Mouse (Mus musculus) forebrain, embryonic 13.5 days (tissue): Measurements from ENCODE around the gene Cend1. TPM values are rescaled to one million over a fixed set of nuclear protein-coding genes. Genes with fewer than 3 reads are reported as not detected.

Experiments
- ATAC-seq: fragments of 200-750 bp; cut with Nextera tagmentation; 2 replicates; pipeline ENCODE4 v1.8.0; 2017
- H3K27ac ChIP-seq: fragments of 300-500 bp; sonication (generic); 2 replicates; pipeline ENCODE4 v1.5.1; 2015; ENCODE audit warnings: inconsistent platforms, mild to moderate bottlenecking, moderate library complexity
- H3K27me3 ChIP-seq: fragments of 300-500 bp; sonication (generic); 2 replicates; pipeline ENCODE4 v1.6.1; 2015; ENCODE audit warnings: mild to moderate bottlenecking, inconsistent platforms
- H3K36me3 ChIP-seq: fragments of 300-500 bp; sonication (generic); 2 replicates; pipeline ENCODE4 v1.6.1; 2015; ENCODE audit warnings: mild to moderate bottlenecking, inconsistent platforms; ENCODE audit not compliant: poor library complexity, severe bottlenecking
- H3K4me1 ChIP-seq: fragments of 300-500 bp; sonication (generic); 2 replicates; pipeline ENCODE4 v1.6.1; 2015; ENCODE audit warnings: inconsistent platforms
- H3K4me2 ChIP-seq: fragments of 300-500 bp; sonication (generic); 2 replicates; pipeline ENCODE4 v1.6.1; 2015; ENCODE audit warnings: inconsistent platforms, mild to moderate bottlenecking, moderate library complexity
- H3K4me3 ChIP-seq: fragments of 300-500 bp; sonication (generic); 2 replicates; pipeline ENCODE4 v1.5.1; 2015; ENCODE audit warnings: mild to moderate bottlenecking, inconsistent platforms
- H3K9ac ChIP-seq: fragments of 300-500 bp; sonication (generic); 2 replicates; pipeline ENCODE4 v1.6.1; 2015; ENCODE audit warnings: mild to moderate bottlenecking, inconsistent platforms
- H3K9me3 ChIP-seq: fragments of 300-500 bp; sonication (generic); replicated peaks from 2 replicates; pipeline ENCODE4 v1.6.1; 2016; ENCODE audit warnings: inconsistent platforms
- WGBS: fragments of 180-500 bp; shearing (Covaris S2); methylation state at CpG from one replicate; pipeline ENCODE4 v1.1.7; 2015; 5-methylcytosine and 5-hydroxymethylcytosine counted together
- polyA plus RNA-seq: library from polyadenylated mRNA; unstranded; fragments of >200 nt; fragmentation: Nextera tagmentation; extraction: Ambion mirVana; gene quantifications from 2 replicates; pipeline ENCODE4 v1.2.1, GENCODE M21; 2015

The Cend1 gene
- polyA plus RNA-seq, 1 experiment from 2014 or later, result 27.5 TPM

DNA sequence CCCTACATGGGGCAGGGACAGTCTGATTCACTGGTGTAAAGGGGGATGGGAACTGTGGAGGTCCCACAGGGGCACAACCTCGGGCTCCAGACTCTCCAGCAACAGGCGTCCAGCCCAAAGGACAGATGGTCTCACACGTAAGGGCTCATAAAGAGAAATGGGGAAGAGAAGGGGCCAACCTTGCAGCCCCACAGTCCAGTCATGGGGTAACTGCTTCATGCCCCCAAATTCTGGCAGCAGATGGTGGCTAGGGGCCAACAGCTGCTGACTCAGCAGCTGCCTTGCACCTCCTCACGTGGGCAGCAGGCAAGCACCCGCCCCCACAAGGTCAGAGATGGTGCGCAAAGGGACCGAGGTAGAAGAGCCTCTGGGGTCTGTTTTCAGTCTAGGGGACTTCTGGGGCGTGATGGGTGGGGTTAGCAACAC is 2.9 kb upstream of the Cend1 start:
- no peak overlapping the region for H3K9ac ChIP-seq
- 91% methylated on average over 8 of the region's 8 CpGs for WGBS

DNA sequence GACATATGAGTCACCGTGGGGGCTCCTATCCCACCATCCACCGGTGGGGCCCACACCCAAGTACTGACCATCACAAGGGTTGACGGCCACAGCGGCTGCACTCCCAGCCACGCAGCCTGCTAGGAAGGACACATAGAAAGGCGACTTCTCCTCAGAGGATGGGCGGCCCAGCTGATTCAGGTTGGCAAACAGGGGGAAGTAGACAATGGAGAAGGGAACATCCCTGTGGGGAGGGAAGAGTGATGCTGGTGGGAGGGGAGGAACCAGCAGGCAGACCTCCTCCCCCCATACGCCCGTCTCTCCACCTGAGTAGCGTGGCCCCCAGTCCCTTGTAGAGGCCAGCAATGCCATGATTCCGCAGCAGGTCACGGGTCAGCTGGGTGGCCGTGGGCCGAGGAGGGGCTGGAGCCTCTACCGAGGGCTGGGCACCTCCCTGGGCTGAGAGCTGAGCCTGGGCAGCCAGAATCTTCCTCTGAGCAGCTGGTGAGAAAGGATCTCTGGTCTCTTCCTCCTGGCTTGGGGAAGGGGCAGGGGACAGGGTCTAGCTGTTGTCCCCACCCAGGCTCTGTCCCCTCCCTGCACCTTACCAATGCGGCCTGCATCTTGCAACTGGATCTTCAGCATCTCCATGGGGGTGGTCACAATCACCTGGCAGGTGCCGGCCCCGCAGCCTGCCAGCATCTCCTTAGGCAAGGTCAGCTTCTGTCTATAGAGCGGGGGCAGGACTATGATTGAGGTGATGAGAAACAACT is 2.3 kb upstream of the Cend1 start:
- ATAC-seq, result no peak
- Histone ChIP-seq H3K9ac (0 out of 2 replicates have a peak overlapping the region, but pooled peaks have one; percentile 0), H3K27me3 (no peaks in the 10 kb centered on the region), H3K27ac (no peak overlapping the region), H3K4me3 (no peak overlapping the region), H3K9me3 (no peaks in the 10 kb centered on the region), H3K4me2 (no peak overlapping the region), H3K4me1 (peaks cover 62% of the 10 kb centered on the region), H3K36me3 (peaks cover 49% of the 10 kb centered on the region)
- 94% methylated on average over 19 of the region's 19 CpGs for WGBS

More for the DNA sequence above, 2.9 kb upstream of the Cend1 start:
- H3K4me3 ChIP-seq, result no peak overlapping the region
- peaks cover 68% of the 10 kb centered on the region for H3K4me1 ChIP-seq
- no peak overlapping the region for H3K4me2 ChIP-seq
- H3K9me3 ChIP-seq, result no peaks in the 10 kb centered on the region
- H3K27ac ChIP-seq, result no peak overlapping the region
- H3K27me3 ChIP-seq, result no peaks in the 10 kb centered on the region
- no peak for ATAC-seq
- H3K36me3 ChIP-seq, result peaks cover 43% of the 10 kb centered on the region

DNA sequence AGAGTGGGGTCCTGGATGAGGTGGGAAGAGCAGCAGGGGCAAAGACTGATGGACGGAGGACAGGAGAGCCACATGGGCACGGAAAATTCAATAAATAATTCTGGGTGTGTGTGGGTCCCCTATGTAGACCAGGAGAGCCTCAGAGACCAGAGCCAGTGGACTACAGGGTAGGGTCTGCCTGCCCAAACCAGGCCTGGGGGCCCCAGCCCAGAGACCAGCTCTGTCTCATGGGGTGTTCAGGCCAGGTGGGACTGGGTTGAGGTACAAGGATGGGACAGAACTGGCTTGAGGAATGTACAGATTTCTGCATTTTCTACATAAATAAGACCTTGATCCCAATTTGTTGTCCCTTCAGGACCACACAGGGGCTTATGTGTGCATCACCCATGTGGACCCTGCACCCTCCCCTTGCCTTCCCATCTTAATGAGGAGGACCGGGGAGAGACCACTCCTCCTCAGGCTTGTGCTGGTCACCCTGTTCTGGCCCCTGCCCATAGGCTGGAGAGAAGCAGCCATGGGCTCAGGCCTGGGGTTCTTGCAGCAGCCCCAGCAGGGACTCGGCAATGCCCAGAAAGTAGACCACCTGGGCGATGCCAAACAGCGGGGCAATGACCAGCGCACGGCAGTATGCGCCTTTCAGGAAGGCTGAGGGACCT is 1.4 kb upstream of the Cend1 start:
- no peak overlapping the region; the same call in 1 of the 2 replicates for H3K9ac ChIP-seq
- H3K27ac ChIP-seq, result no peak overlapping the region
- H3K4me1 ChIP-seq, result peaks cover 53% of the 10 kb centered on the region
- H3K9me3 ChIP-seq, result no peaks in the 10 kb centered on the region
- H3K27me3 ChIP-seq, result no peaks in the 10 kb centered on the region
- no peak for ATAC-seq
- H3K4me2 ChIP-seq, result no peak overlapping the region
- no peak overlapping the region for H3K4me3 ChIP-seq
- 96% methylated on average over 9 of the region's 9 CpGs for WGBS
- peaks cover 55% of the 10 kb centered on the region for H3K36me3 ChIP-seq

DNA sequence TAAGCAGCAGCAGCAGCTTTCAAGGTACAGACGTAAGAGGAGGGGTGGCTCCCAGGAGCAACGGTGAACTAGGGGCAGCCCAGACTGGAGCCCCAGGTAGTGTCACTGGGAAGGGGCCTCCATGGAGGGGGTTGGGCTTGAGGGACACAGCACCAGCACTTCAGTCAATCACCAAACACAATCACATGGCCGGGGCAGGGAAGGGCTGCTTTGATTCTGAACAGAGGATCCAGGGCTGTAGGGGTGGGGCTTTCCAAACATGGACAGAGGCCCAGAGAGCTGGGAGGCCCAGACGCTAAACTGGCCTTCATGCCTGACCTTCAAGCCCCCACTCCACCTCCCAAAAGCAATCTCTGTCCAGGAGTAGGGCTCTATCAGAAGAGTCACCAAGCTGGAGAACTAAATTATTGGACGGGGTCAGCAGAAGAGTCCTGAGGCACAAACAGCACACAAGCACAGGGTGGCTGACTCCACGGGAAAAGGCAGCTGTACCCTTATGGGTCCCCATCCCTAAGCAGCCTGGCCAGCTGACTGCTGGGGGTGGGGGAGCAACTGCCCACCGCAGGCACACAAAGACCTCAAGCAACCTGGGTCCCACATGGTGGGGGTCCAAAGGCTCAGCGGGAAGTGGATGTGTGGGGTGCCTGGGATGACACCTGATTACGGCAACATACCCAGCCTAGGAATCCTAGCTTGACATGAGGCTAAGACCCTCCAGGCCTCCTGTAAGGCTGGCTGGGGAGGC is 721 bp upstream of the Cend1 start:
- H3K4me2 ChIP-seq, result peak overlapping the region; percentile 91
- H3K9me3 ChIP-seq, result no peaks in the 10 kb centered on the region
- no peak overlapping the region; the same call in 1 of the 2 replicates for H3K9ac ChIP-seq
- peak overlapping the region; percentile 62; the same call in 1 of the 2 replicates for H3K27ac ChIP-seq
- WGBS, result 69% methylated on average over 9 of the region's 9 CpGs
- peak; percentile 7 for ATAC-seq
- H3K4me3 ChIP-seq, result peak overlapping the region; percentile 52; the same call in 1 of the 2 replicates
- peaks cover 47% of the 10 kb centered on the region for H3K4me1 ChIP-seq
- no peaks in the 10 kb centered on the region for H3K27me3 ChIP-seq
- H3K36me3 ChIP-seq, result peaks cover 55% of the 10 kb centered on the region

- Histone ChIP-seq H3K27me3 (no peaks in the 10 kb centered on the region), H3K9ac (peak overlapping the region; percentile 79), H3K4me2 (peak overlapping the region; percentile 91), H3K36me3 (peaks cover 53% of the 10 kb centered on the region), H3K4me3 (peak overlapping the region; percentile 52), H3K27ac (peak overlapping the region; percentile 62), H3K4me1 (peaks cover 34% of the 10 kb centered on the region), H3K9me3 (no peaks in the 10 kb centered on the region)
- 54% methylated on average over 5 of the region's 5 CpGs for WGBS
- ATAC-seq, result peak; percentile 0; the same call in 1 of the 2 replicates
These were observed 590 bp downstream of the Cend1 start for GRCm38 (mm10) chr7:141428701-141429100.

GRCm38 (mm10) chr7:141426948-141427730 is 2.2 kb downstream of the Cend1 start:
- Histone ChIP-seq H3K4me2 (no peak overlapping the region), H3K9me3 (no peaks in the 10 kb centered on the region), H3K27me3 (no peaks in the 10 kb centered on the region), H3K27ac (no peak overlapping the region), H3K4me1 (peaks cover 23% of the 10 kb centered on the region), H3K9ac (no peak overlapping the region), H3K36me3 (peaks cover 37% of the 10 kb centered on the region), H3K4me3 (no peak overlapping the region)
- 90% methylated on average over 12 of the region's 12 CpGs for WGBS
- ATAC-seq, result no peak

- no peak overlapping the region for H3K4me2 ChIP-seq
- H3K27ac ChIP-seq, result no peak overlapping the region
- WGBS, result 81% methylated on average over 4 of the region's 4 CpGs
- peaks cover 16% of the 10 kb centered on the region for H3K36me3 ChIP-seq
- no peak overlapping the region for H3K4me3 ChIP-seq
- no peak for ATAC-seq
- no peak overlapping the region for H3K9ac ChIP-seq
- H3K4me1 ChIP-seq, result peaks cover 7% of the 10 kb centered on the region
- H3K9me3 ChIP-seq, result no peaks in the 10 kb centered on the region
- H3K27me3 ChIP-seq, result no peaks in the 10 kb centered on the region
These were observed 5.5 kb downstream of the Cend1 start for GRCm38 (mm10) chr7:141423811-141424210.

DNA sequence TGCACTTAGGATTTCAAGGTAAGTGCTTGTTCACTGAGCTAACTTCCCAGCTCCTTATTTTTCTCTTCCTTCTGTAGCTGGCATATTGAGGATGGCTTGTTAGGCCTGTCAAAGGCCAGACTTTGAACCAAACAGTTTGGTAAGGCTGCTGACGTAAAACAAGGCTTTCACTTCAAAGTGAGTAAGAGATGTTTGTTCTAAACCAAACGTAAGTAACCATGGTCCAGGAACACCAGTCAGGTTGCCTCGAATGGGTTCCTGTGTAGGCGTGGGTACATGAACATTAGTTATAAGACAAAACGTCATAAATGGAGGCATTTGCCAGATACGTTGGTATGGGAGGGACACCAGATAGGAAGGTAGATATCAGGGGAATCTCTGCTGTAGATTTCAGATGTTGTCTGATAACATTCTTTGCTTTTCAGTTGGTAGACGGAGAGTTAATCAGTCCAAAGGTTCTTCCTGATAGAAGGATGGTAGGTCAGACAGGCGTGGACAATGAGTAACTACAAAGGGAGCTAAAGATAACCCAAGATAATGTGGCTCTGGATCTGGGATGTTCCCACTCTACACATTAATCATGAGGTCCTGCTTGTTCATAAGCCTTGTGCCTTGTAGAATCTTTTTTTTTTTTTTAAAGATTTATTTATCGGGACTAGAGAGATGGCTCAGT is 9.1 kb downstream of the Cend1 start:
- no peaks in the 10 kb centered on the region for H3K4me1 ChIP-seq
- no peaks in the 10 kb centered on the region for H3K9me3 ChIP-seq
- no peak for ATAC-seq
- H3K27ac ChIP-seq, result no peak overlapping the region
- 88% methylated on average over 9 of the region's 9 CpGs for WGBS
- no peak overlapping the region for H3K4me2 ChIP-seq
- peaks cover 3% of the 10 kb centered on the region; the same call in 1 of the 2 replicates for H3K27me3 ChIP-seq
- H3K9ac ChIP-seq, result no peak overlapping the region
- H3K36me3 ChIP-seq, result no peaks in the 10 kb centered on the region
- no peak overlapping the region for H3K4me3 ChIP-seq

- 65% methylated on average over 7 of the region's 7 CpGs for WGBS
- H3K4me1 ChIP-seq, result peaks cover 6% of the 10 kb centered on the region
- no peak overlapping the region for H3K4me2 ChIP-seq
- H3K27ac ChIP-seq, result no peak overlapping the region
- peaks cover 3% of the 10 kb centered on the region; the same call in 1 of the 2 replicates for H3K27me3 ChIP-seq
- no peak overlapping the region for H3K4me3 ChIP-seq
- no peak overlapping the region for H3K9ac ChIP-seq
- no peaks in the 10 kb centered on the region for H3K36me3 ChIP-seq
- no peaks in the 10 kb centered on the region for H3K9me3 ChIP-seq
- ATAC-seq, result no peak
These were observed 10.3 kb downstream of the Cend1 start for GRCm38 (mm10) chr7:141418970-141419369.

DNA sequence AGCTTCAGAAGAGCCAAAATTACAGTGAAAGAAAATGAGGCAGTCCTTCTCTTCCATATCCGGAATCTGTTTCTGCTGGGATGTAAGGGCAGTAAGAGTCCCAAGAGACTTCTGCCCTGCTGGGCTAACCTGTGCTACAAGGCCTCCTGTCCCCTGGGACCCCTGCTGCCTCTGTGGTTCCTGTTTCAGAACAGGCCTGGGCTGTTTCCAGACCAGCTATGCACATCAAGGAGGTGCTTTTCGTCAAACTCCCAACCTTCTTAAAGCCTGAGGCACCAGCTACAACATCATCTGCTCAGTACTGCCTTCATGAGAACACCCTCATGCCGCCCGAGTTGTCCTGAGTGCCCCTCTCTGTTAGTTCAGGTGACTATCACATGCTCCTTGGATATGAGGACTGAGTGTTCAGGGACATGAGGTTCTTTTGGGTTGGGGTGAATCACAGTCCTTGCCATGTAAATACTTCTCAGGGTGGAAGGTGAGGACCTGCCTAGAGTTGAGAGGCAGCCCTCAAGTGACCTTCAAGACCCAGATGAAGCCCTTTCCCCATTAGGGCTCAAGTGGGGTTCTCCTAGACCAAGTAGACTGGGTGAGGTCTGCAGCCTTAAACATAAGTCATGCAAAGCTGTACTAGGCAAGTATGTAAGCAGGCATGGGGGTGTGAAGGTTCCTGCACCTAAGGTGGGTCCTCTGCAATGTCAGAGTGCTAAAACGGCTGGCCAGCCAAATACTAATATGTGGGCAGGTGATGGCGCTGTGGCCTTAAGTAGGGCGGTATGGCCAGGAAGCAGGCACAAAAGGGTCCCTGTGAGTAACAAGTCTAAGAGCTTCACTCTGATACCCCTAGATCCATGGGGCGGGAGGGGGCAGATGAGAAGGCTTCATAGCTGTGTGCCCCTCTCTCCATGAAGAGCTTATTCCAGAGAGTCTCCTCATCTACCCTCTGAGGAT is 11.3 kb downstream of the Cend1 start:
- Histone ChIP-seq H3K9me3 (no peaks in the 10 kb centered on the region), H3K9ac (no peak overlapping the region), H3K4me3 (no peak overlapping the region), H3K27me3 (peaks cover 3% of the 10 kb centered on the region; the same call in 1 of the 2 replicates), H3K36me3 (no peaks in the 10 kb centered on the region), H3K27ac (no peak overlapping the region), H3K4me1 (peaks cover 10% of the 10 kb centered on the region), H3K4me2 (no peak overlapping the region)
- no peak for ATAC-seq
- 70% methylated on average over 8 of the region's 8 CpGs for WGBS
